Mouse (Mus musculus): ENCODE measurements around the gene Mamdc4.

The Mamdc4 gene

GRCm38 (mm10) chr2:25574579-25575431 lies at the start of gene Mamdc4, which contains the start of gene Phpt1:
TSS of gene Mamdc4 (minus strand) at chr2:25574845.
TSS of gene Phpt1 (minus strand) at chr2:25575224.
- peak; percentile 96 to 98 for DNase-seq

GRCm38 (mm10) chr2:25621229-25622200 lies 46.9 kb upstream of the Mamdc4 start, which contains the start of gene Tmem141:
TSS of gene Tmem141 (minus strand) at chr2:25622005.
- DNase-seq = peak; percentile 92 to 95

GRCm38 (mm10) chr2:25620852-25621228 lies 46.2 kb upstream of the Mamdc4 start:
- DNase-seq = no peak

- no peak for DNase-seq
These were observed 45.7 kb upstream of the Mamdc4 start for GRCm38 (mm10) chr2:25620386-25620785.

GRCm38 (mm10) chr2:25617578-25617977 lies 42.9 kb upstream of the Mamdc4 start, which contains the start of gene Ccdc183:
TSS of gene Ccdc183 (minus strand) at chr2:25617678.
- no peak for DNase-seq

GRCm38 (mm10) chr2:25616398-25616797 lies 41.8 kb upstream of the Mamdc4 start:
- DNase-seq = peak; percentile 65 to 71

- peak in 1 of 2 experiments; percentile 46 for DNase-seq
These were observed 34.0 kb upstream of the Mamdc4 start for GRCm38 (mm10) chr2:25608671-25609070.

GRCm38 (mm10) chr2:25607761-25608622 lies 33.3 kb upstream of the Mamdc4 start, which contains the start of gene Rabl6:
TSS of gene Rabl6 (minus strand) at chr2:25608521.
- DNase-seq = peak; percentile 94 to 96

GRCm38 (mm10) chr2:25602526-25602925 lies 27.9 kb upstream of the Mamdc4 start:
- no peak for DNase-seq

- DNase-seq = no peak
These were observed 25.4 kb upstream of the Mamdc4 start for GRCm38 (mm10) chr2:25600037-25600436.

GRCm38 (mm10) chr2:25598749-25599148 lies 24.1 kb upstream of the Mamdc4 start:
- no peak for DNase-seq

- DNase-seq = no peak
These were observed 22.3 kb upstream of the Mamdc4 start for GRCm38 (mm10) chr2:25596765-25597510.

- DNase-seq = peak; percentile 70 to 74
These were observed 17.2 kb upstream of the Mamdc4 start for GRCm38 (mm10) chr2:25591863-25592262.

GRCm38 (mm10) chr2:25588227-25588907 lies 13.7 kb upstream of the Mamdc4 start:
- DNase-seq = peak in 1 of 2 experiments; percentile 14

- no peak for DNase-seq
These were observed 12.6 kb upstream of the Mamdc4 start for GRCm38 (mm10) chr2:25587290-25587689.

- peak; percentile 54 to 62 for DNase-seq
These were observed 11.0 kb upstream of the Mamdc4 start for GRCm38 (mm10) chr2:25585601-25586000.

- DNase-seq = peak; percentile 39 to 53
These were observed 10.2 kb upstream of the Mamdc4 start for GRCm38 (mm10) chr2:25584856-25585255.

GRCm38 (mm10) chr2:25584152-25584551 lies 9.5 kb upstream of the Mamdc4 start:
- peak; percentile 56 to 61 for DNase-seq

GRCm38 (mm10) chr2:25583571-25583970 lies 8.9 kb upstream of the Mamdc4 start:
- peak; percentile 60 to 69 for DNase-seq

- DNase-seq = peak; percentile 55 to 60
These were observed 8.5 kb upstream of the Mamdc4 start for GRCm38 (mm10) chr2:25583120-25583481.
